Mouse (Mus musculus): ENCODE measurements at regions not wholly inside any gene's neighbourhood (a gene's known extent, or its start where the extent isn't known, plus 50 kb on each side); places are given as distances from the start of the nearest gene placed in this dataset.

- no peaks in the 10 kb centered on the region for H3K9me3 ChIP-seq (replicated peaks; ENCODE audit: control insufficient read depth, low read length)
- H3K4me1 ChIP-seq (ENCODE audit: control insufficient read depth, insufficient read depth, low read length) = no peaks in the 10 kb centered on the region
- H3K27ac ChIP-seq (ENCODE audit: low read length) = no peak overlapping the region
- H3K9ac ChIP-seq (ENCODE audit: low read length) = no peak overlapping the region
- H3K36me3 ChIP-seq (ENCODE audit: control insufficient read depth, insufficient read depth) = no peaks in the 10 kb centered on the region
- H3K4me3 ChIP-seq (ENCODE audit: low read length) = no peak overlapping the region
- H3K4me2 ChIP-seq (ENCODE audit: low read depth, low read length) = no peak overlapping the region
- no peaks in the 10 kb centered on the region for H3K27me3 ChIP-seq (ENCODE audit: control insufficient read depth, insufficient read depth, low read length)
- no peak for ATAC-seq (replicated peaks; ENCODE audit: extremely low read depth, insufficient read depth, low FRiP score)
- 71% methylated on average over 5 of the region's 5 CpGs for WGBS
These were observed 268.3 kb upstream of the Apob start for GRCm38 (mm10) chr12:7709102-7709501.

- 43% methylated on average over 2 of the region's 2 CpGs for WGBS
- H3K9me3 ChIP-seq (replicated peaks; ENCODE audit: control insufficient read depth, low read length) = no peaks in the 10 kb centered on the region
- H3K36me3 ChIP-seq (ENCODE audit: control insufficient read depth, insufficient read depth) = no peaks in the 10 kb centered on the region
- no peak overlapping the region for H3K4me3 ChIP-seq (ENCODE audit: low read length)
- H3K4me1 ChIP-seq (ENCODE audit: control insufficient read depth, insufficient read depth, low read length) = no peaks in the 10 kb centered on the region
- ATAC-seq (replicated peaks; ENCODE audit: extremely low read depth, insufficient read depth, low FRiP score) = no peak
- no peak overlapping the region for H3K9ac ChIP-seq (ENCODE audit: low read length)
- no peak overlapping the region for H3K4me2 ChIP-seq (ENCODE audit: low read depth, low read length)
- no peak overlapping the region for H3K27ac ChIP-seq (ENCODE audit: low read length)
- no peaks in the 10 kb centered on the region for H3K27me3 ChIP-seq (ENCODE audit: control insufficient read depth, insufficient read depth, low read length)
These were observed 267.6 kb upstream of the Apob start for GRCm38 (mm10) chr12:7709872-7710271.

GRCm38 (mm10) chr12:7715091-7715490, 262.4 kb upstream of the Apob start:
- ATAC-seq (replicated peaks; ENCODE audit: extremely low read depth, insufficient read depth, low FRiP score) = no peak
- Histone ChIP-seq H3K27me3 (ENCODE audit: control insufficient read depth, insufficient read depth, low read length) (no peaks in the 10 kb centered on the region), H3K9ac (ENCODE audit: low read length) (no peak overlapping the region), H3K4me2 (ENCODE audit: low read depth, low read length) (no peak overlapping the region), H3K36me3 (ENCODE audit: control insufficient read depth, insufficient read depth) (no peaks in the 10 kb centered on the region), H3K9me3 (replicated peaks; ENCODE audit: control insufficient read depth, low read length) (no peaks in the 10 kb centered on the region), H3K4me3 (ENCODE audit: low read length) (no peak overlapping the region), H3K4me1 (ENCODE audit: control insufficient read depth, insufficient read depth, low read length) (no peaks in the 10 kb centered on the region), H3K27ac (ENCODE audit: low read length) (no peak overlapping the region)
- WGBS = 83% methylated on average over 4 of the region's 4 CpGs

- no peak for ATAC-seq (replicated peaks; ENCODE audit: extremely low read depth, insufficient read depth, low FRiP score)
- Histone ChIP-seq H3K9ac (ENCODE audit: low read length) (no peak overlapping the region), H3K4me1 (ENCODE audit: control insufficient read depth, insufficient read depth, low read length) (no peaks in the 10 kb centered on the region), H3K4me3 (ENCODE audit: low read length) (no peak overlapping the region), H3K36me3 (ENCODE audit: control insufficient read depth, insufficient read depth) (no peaks in the 10 kb centered on the region), H3K9me3 (replicated peaks; ENCODE audit: control insufficient read depth, low read length) (no peaks in the 10 kb centered on the region), H3K27ac (ENCODE audit: low read length) (no peak overlapping the region), H3K27me3 (ENCODE audit: control insufficient read depth, insufficient read depth, low read length) (no peaks in the 10 kb centered on the region), H3K4me2 (ENCODE audit: low read depth, low read length) (no peak overlapping the region)
- WGBS = 66% methylated on average over 2 of the region's 2 CpGs
These were observed 258.9 kb upstream of the Apob start for GRCm38 (mm10) chr12:7718556-7718955.

- WGBS = 69% methylated on average over 4 of the region's 4 CpGs
- H3K27me3 ChIP-seq (ENCODE audit: control insufficient read depth, insufficient read depth, low read length) = no peaks in the 10 kb centered on the region
- no peaks in the 10 kb centered on the region for H3K36me3 ChIP-seq (ENCODE audit: control insufficient read depth, insufficient read depth)
- no peak overlapping the region for H3K4me2 ChIP-seq (ENCODE audit: low read depth, low read length)
- no peak overlapping the region for H3K27ac ChIP-seq (ENCODE audit: low read length)
- H3K9ac ChIP-seq (ENCODE audit: low read length) = no peak overlapping the region
- no peak overlapping the region for H3K4me3 ChIP-seq (ENCODE audit: low read length)
- ATAC-seq (replicated peaks; ENCODE audit: extremely low read depth, insufficient read depth, low FRiP score) = no peak
- no peaks in the 10 kb centered on the region for H3K9me3 ChIP-seq (replicated peaks; ENCODE audit: control insufficient read depth, low read length)
- H3K4me1 ChIP-seq (ENCODE audit: control insufficient read depth, insufficient read depth, low read length) = no peaks in the 10 kb centered on the region
These were observed 258.4 kb upstream of the Apob start for GRCm38 (mm10) chr12:7719080-7719479.

GRCm38 (mm10) chr12:7724992-7725391, 252.5 kb upstream of the Apob start:
- no peak overlapping the region for H3K27ac ChIP-seq (ENCODE audit: low read length)
- no peaks in the 10 kb centered on the region for H3K36me3 ChIP-seq (ENCODE audit: control insufficient read depth, insufficient read depth)
- no peak overlapping the region for H3K4me2 ChIP-seq (ENCODE audit: low read depth, low read length)
- ATAC-seq (replicated peaks; ENCODE audit: extremely low read depth, insufficient read depth, low FRiP score) = no peak
- no peaks in the 10 kb centered on the region for H3K27me3 ChIP-seq (ENCODE audit: control insufficient read depth, insufficient read depth, low read length)
- 76% methylated on average over 3 of the region's 3 CpGs for WGBS
- no peak overlapping the region for H3K9ac ChIP-seq (ENCODE audit: low read length)
- no peaks in the 10 kb centered on the region for H3K9me3 ChIP-seq (replicated peaks; ENCODE audit: control insufficient read depth, low read length)
- no peaks in the 10 kb centered on the region for H3K4me1 ChIP-seq (ENCODE audit: control insufficient read depth, insufficient read depth, low read length)
- no peak overlapping the region for H3K4me3 ChIP-seq (ENCODE audit: low read length)

GRCm38 (mm10) chr12:7738020-7738419, 239.4 kb upstream of the Apob start:
- Histone ChIP-seq H3K27ac (ENCODE audit: low read length) (no peak overlapping the region), H3K9ac (ENCODE audit: low read length) (no peak overlapping the region), H3K4me2 (ENCODE audit: low read depth, low read length) (no peak overlapping the region), H3K9me3 (replicated peaks; ENCODE audit: control insufficient read depth, low read length) (no peaks in the 10 kb centered on the region), H3K27me3 (ENCODE audit: control insufficient read depth, insufficient read depth, low read length) (no peaks in the 10 kb centered on the region), H3K4me3 (ENCODE audit: low read length) (no peak overlapping the region), H3K4me1 (ENCODE audit: control insufficient read depth, insufficient read depth, low read length) (no peaks in the 10 kb centered on the region), H3K36me3 (ENCODE audit: control insufficient read depth, insufficient read depth) (no peaks in the 10 kb centered on the region)
- no peak for ATAC-seq (replicated peaks; ENCODE audit: extremely low read depth, insufficient read depth, low FRiP score)
- 76% methylated on average over 2 of the region's 2 CpGs for WGBS

- no peak overlapping the region for H3K27ac ChIP-seq (ENCODE audit: low read length)
- H3K9ac ChIP-seq (ENCODE audit: low read length) = no peak overlapping the region
- H3K9me3 ChIP-seq (replicated peaks; ENCODE audit: control insufficient read depth, low read length) = no peaks in the 10 kb centered on the region
- no peaks in the 10 kb centered on the region for H3K4me1 ChIP-seq (ENCODE audit: control insufficient read depth, insufficient read depth, low read length)
- 60% methylated on average over 3 of the region's 3 CpGs for WGBS
- H3K4me2 ChIP-seq (ENCODE audit: low read depth, low read length) = no peak overlapping the region
- no peaks in the 10 kb centered on the region for H3K27me3 ChIP-seq (ENCODE audit: control insufficient read depth, insufficient read depth, low read length)
- ATAC-seq (replicated peaks; ENCODE audit: extremely low read depth, insufficient read depth, low FRiP score) = no peak
- no peak overlapping the region for H3K4me3 ChIP-seq (ENCODE audit: low read length)
- no peaks in the 10 kb centered on the region for H3K36me3 ChIP-seq (ENCODE audit: control insufficient read depth, insufficient read depth)
These were observed 238.7 kb upstream of the Apob start for GRCm38 (mm10) chr12:7738629-7739351.

GRCm38 (mm10) chr12:7739352-7739994, 238.0 kb upstream of the Apob start:
- H3K36me3 ChIP-seq (ENCODE audit: control insufficient read depth, insufficient read depth) = no peaks in the 10 kb centered on the region
- 85% methylated on average over 5 of the region's 5 CpGs for WGBS
- no peak overlapping the region for H3K4me3 ChIP-seq (ENCODE audit: low read length)
- H3K27me3 ChIP-seq (ENCODE audit: control insufficient read depth, insufficient read depth, low read length) = no peaks in the 10 kb centered on the region
- H3K27ac ChIP-seq (ENCODE audit: low read length) = no peak overlapping the region
- no peaks in the 10 kb centered on the region for H3K4me1 ChIP-seq (ENCODE audit: control insufficient read depth, insufficient read depth, low read length)
- no peak for ATAC-seq (replicated peaks; ENCODE audit: extremely low read depth, insufficient read depth, low FRiP score)
- H3K4me2 ChIP-seq (ENCODE audit: low read depth, low read length) = no peak overlapping the region
- H3K9ac ChIP-seq (ENCODE audit: low read length) = no peak overlapping the region
- no peaks in the 10 kb centered on the region for H3K9me3 ChIP-seq (replicated peaks; ENCODE audit: control insufficient read depth, low read length)
